Mouse (Mus musculus) kidney, postnatal 36 days (tissue): Measurements from ENCODE around the gene Hand2.
A peak's percentile ranks its signal among the peaks of the same experiment; 100 is the strongest.

ENCODE experiments used
- DNase-seq, 2 experiments: peaks; one replicate each; pipeline ENCODE4 v3.0.0; 2021 to 2022; ENCODE audit warnings: mixed read lengths in 2 of 2

The Hand2 gene

DNA sequence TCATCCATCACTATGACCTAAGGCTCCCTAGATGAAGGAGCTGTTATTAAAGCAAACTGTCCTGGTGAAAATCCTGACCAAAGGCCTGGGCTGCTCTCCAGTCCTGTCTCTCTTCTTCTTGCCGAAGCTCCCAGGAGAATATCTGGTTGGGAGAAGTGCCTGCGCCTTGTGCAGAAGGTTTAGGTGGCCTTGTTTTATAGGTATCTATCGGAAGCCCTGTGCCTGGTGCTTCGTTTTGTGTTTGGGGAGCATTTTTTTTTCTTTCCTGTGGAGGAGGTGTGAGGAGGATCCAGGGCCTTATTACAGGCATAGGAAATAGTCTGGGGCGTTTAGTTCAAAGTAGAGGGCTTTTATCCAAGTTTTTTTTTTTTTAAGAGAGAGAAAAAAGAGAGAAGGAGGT lies 3.9 kb downstream of the Hand2 start:
- no peak for DNase-seq

DNA sequence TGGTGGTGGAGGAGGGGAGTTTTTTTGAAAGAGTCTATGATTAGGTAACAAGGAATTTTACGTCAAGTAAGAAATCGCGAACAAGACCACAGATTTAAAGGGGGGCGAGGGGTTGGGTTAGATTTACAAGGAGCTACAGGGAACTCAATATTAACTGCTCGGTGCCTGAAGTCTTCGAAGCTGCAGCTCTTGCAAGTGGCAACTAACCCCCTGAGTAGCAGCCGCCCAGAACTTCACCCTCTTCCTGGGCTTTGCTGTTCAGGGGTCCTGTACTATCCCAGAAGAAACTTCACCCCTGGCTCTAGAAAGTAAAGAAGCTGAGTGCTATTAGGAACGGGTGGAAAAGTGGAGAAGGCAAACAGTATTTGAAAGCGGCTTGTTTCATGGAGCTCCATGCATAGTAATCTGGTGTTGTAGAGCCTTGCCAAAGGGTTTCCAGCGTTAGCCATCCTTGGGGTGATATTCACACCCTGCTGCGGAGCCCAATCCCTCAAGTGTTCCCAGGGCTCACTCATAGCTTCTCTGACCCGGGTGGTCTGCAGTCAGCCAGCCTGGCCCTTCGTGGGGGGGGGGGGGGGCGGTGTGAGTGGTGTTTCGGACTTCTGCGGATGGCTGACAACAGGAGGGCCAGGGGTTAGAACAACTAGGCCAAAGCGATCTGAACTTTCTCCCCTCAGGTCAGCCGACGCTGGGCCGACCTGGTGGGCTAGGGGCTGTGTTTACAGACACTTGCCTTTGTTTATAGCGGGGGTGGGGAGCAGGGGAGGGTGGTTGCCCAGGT lies 4.5 kb downstream of the Hand2 start:
- DNase-seq: no peak

DNA sequence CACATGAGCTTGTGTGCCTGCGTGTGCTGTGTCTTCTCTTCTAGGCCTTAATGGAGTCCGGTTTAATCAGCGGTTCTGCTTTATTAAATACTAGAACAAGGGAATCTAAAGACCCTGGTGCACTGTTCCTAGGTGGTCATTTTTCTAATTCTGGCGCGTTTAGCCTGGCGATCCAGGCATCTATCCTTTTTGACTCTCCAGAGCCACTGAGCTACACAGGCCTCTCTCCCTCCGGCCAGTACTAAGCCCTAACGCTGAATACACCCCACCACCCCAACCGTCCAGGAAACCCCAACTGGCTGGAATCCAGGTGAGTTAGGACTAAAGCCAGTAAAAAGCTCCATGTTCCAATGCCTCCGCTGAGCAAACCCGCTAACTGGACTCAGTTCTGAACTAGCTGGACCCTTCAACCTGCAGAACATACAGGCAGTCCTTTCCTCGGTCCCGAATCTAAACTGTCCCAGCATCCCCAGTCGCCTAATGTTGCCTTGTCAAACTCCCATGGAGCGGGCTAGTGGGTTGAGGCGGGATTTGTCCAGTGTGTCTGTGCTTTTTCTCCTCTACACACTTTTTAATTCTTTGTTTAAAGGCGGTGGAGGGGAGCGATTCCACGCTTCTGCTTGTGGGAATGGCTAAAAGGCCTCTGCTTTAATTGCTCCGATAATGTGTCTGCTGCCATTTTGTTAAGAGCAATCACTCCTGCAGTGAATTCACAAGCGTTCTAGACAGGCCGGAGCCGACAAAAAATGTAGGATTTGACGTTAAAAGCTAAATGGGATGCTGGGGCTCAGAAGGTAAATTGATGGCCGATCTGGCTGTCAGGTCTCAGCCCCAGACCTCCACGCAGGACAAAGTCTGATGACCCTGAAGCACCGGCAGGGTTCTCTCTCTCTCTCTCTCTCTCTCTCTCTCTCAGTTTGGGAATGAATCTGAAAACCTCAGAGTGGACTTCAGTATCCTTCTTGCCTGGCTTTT lies 5.6 kb downstream of the Hand2 start:
- no peak for DNase-seq

DNA sequence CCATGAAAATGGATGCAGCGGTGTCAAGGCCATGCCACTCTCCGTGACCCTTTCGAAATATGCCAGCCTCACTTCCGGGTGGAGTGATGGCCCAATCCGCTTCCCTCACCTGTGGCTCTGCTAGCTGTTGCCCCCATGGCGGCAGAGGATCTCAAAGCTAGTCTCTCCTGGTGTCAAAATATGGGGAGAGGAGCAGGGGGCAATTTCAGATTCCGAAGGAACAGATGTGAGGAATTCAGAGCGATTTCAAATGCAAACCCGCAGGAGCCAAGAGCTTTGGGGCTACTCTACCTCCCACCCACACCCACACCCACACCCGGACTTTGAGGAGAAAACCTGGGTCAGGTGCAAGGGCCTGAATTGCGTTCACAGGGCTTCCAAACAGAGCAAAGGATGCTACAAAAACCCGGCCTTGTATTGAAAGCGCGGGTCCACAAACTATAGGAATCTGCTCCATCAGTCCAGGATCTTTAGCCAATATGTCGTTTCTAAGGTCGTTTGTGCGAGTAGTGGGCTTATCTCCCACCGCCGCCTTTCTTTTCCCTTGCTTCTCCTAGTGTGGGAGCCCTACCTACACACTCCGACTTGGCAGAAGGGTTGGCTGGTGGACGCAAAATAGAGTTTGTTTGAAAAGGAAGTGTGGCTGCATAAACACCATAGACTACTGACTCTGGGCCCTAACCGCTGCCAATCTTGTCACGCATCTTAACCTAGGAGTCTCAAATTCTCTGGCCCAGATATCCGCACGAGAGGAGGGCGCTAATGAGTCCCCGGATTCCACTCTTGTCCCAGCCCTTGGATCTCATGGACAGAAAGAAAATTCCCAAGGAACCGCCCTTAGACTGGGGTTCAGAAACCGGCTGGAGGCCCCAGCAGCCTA lies 6.7 kb downstream of the Hand2 start:
- no peak for DNase-seq

DNA sequence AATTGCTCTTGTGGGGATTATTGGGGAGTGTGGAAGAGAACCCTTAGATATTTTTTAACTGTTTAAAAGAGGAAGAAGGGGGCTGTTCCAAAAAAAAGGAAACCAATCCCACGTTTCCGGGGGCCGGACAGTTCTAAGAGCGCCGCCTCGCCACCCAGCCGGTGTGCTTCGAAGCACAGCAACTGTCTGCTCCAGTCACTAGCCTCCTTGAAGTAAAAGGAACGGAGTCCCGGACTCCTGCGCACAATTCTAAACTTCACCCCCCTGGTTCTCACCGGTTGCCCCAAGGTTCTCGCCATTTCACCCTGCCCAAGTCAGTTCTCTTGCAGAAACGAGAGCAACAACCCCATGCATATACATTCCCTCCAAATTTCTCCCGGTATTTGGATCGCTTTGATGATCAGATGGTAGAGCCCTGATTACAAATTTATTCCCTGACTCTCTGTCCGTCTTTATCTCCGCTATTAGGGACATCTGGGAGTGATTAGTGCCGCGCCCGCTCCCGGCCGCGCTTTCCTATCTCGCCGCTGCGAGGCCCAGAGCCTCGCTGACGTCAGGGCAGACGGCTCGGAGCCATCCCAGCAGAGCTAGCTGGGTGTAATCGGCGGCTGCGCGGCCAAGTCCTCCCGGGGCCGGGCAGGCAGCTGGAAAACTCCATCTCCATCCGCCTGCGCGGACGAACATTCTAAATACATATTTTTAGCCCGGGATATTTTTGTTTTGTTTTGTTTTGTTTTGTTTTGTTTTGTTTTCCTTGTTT lies 7.6 kb downstream of the Hand2 start:
- DNase-seq: peak in 1 of 2 experiments; percentile 43

DNA sequence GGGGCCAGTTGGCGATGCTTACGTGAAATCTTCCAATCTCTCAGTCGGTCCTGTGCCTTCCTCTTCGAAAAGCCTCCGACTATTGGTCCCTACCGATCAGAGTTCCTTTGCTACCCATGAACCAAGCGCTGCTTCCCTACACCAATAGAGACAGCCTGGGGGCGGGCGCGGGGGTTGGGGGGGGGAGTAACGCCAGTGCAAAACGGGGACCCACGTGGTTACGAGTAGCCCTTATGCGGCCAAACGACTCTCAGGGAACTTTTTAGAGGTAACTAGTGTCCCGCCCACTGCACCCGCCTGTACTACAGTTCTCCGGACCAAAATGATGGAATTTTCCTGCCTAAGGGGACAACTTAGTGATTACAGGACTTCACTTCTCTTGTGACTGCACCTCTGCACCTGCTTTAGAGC lies 8.2 kb downstream of the Hand2 start:
- DNase-seq: no peak

DNA sequence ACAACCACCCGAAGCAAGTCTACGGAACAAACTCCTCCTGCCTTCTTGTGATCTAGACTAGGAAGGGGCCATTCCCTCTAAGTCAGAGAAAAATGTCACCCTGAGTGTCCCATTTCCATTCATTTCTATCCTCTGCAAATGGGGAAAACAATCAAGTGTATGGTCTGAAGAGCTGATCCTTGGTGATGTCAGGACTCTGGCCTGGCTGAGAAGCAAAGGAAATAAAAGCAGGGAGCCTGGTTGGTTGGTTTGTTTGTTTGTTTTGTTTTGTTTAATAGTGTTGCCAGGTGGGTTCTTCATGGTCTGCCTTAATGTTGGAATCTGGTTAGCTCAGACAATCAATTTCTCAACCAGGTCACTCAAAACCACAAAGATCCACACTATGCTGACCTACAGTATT lies 9.3 kb downstream of the Hand2 start:
- DNase-seq: no peak

DNA sequence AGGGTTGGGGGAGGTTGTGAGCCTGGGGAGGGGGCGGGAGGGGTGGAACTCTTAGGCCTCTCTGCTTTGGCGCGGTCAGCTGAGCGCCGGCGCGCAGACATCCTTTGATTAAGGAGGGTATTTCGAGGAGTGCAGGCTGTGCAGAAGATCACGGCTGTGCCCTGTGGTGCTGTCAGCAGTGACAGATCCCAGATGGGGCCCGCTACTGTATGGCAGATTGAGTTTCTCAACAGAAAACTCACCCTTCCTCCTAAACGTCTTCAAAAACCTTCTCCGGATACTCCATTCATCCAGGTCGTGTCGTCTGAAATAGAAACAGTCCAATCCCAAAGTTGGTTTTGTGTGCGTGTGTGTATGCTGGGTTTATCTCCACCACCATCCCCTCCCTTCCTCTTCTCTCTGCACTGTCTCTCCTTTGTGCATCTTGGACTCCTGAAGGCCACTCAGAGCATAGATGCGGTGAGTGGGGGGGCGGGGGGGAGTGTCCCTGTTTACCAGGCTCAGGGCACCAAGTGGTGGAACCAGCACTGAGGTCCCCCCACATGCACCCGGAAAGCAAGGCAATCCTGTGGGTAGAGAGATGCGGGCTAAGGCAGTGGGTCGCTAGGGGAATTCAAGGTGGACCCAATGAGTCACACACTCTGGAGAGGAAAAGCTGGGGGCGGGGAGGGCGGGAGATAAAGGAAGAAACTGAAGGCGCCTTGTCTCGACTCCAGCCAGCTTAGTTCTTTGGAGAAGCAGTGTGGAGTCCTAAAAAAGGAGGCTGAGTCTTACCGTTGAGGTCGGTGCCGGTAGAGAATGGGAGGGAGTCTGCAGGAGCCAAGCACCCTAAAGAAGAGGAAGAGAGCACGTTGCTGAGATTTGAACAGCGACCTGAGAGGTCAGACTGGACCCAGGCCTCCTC lies 11.2 kb downstream of the Hand2 start:
- DNase-seq: no peak

DNA sequence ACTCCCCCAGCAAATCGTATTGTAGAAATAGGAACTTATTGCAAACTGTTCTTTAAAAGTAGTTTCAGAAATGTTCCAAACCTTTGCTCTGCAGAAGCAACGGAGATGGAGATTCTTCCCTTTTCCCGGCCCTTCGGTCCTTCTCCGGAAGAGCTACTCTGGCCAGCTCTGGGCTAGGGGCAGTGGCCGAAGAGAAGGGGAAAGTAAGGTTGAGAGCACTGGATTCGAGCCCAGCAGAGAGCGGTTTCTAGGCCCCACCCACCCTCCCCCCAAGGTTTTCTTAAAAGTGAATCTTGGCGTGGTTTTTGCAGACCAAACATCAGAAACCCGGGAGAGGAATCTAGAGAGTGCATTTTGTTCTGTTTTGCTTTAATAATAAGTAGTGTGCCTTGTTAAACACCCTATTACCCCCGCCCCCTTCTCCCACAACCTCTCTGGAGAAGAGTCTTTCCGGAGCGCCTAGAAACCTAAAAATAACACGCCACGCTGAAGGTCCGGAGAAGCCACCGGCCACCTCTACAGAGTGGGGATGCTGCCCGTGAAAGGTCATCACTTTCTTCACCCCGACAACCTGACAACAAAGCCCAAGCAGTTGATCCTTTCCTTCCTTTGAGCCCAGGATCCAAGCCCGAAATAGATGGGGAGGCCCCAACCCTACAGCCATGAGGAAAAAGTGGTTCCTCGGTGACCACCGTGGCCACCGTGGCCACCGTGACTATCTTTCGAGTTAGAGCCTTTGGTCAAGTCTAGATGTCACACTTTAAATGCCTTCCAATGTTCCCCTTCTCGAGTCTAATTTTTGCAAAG lies 12.1 kb downstream of the Hand2 start:
- no peak for DNase-seq

DNA sequence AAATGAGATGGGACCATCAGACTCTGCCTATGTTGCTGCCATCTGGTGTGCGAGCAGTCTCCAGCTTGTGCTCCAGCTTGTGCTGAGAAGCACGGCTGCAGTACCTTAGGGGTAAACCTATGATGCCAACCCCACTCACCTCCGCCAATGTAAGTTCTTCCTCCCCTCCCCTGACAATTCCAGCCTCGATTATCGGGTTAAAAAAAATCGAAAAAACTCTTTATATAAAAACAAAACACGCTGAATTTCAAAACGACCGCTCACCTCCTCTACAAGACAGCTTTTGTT lies 12.6 kb downstream of the Hand2 start:
- DNase-seq: no peak

DNA sequence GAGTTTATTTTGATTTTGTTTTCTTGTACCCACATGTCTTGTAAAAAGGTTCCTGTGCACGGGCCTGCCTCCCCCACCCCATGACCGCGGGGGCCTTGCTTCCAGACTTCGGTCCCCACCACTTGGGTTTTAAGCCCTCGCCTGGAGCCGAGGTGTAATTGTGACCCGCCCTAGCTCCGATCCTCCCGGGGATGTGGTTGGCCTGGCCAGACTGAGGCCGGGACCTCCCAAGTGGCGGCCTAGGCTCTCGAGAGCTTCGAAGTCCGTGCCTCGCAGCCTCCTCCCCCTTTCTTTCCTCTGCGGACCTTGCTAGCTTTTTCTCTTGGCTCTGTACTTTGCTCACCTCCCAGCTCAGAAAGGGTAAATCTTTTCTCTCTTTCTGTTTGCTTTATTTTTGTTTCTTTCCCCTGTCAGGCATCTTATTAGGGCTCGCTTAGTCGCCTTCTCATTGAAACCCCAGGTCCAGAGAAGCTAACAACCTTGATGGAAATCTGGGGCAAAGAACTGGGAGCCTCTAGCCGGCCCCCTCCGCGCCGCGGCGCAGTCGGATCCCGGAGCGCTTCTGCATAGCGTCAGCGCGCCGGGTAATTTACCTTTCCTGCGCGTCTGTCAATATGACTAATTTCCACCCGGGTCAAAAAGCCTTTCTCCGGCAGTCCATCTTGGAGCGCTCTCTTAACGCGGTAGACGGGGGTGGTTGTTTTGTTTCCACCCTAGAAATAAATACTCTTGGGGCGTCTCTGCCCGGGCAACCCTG lies 13.2 kb downstream of the Hand2 start:
- DNase-seq: no peak

DNA sequence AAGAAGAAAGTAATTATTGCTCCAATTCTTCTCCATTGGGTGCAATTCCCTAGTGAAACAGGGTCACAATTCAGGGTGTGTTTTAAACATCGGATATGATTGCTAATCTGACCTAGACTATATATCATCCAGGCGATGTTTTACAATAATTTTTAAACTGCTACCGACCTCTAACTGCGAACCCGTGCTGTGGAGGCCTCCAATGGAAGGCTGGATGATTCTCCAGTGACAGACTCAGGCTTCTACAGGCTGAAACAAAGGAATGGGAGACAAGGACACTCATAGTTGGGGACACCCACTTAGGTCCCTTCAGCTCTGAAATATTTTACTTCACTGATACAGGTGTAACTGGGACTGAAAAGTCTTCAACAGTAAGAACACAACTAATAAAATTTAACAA lies 13.9 kb downstream of the Hand2 start:
- no peak for DNase-seq

DNA sequence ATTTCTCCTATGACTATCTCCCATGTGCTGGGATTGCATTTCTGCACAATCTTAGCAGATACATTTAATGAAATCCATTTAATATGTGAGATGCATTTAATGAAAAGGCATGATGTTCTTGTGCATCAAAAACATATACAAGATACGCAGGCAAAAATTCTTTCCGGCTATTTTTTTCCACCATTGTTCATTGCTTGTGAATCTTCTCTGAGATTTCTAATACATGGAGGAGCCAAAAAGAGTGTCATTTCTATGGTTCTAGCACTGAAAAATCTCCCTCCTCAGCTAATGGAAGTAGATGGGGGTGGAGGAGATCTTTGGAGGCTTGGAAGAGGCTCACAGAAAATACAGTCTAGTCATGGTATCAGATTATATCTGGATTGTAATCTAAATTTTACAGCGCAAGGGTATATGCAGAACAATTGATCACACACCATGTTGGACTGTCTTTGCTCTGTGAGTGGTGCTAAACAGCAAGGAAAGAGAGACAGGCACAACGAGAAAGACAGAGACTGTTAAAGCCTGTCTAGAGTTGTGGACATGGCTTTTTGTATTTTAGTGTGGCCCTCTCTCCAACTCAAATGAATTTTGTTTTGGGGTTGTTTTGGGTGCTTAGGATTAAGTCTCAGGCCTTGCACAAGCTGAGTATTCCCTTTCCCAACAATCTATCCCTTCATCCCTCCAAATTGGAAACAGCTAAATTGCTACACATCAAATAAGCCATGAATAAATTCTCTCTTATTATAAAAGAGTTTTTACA lies 16.7 kb downstream of the Hand2 start:
- no peak for DNase-seq

DNA sequence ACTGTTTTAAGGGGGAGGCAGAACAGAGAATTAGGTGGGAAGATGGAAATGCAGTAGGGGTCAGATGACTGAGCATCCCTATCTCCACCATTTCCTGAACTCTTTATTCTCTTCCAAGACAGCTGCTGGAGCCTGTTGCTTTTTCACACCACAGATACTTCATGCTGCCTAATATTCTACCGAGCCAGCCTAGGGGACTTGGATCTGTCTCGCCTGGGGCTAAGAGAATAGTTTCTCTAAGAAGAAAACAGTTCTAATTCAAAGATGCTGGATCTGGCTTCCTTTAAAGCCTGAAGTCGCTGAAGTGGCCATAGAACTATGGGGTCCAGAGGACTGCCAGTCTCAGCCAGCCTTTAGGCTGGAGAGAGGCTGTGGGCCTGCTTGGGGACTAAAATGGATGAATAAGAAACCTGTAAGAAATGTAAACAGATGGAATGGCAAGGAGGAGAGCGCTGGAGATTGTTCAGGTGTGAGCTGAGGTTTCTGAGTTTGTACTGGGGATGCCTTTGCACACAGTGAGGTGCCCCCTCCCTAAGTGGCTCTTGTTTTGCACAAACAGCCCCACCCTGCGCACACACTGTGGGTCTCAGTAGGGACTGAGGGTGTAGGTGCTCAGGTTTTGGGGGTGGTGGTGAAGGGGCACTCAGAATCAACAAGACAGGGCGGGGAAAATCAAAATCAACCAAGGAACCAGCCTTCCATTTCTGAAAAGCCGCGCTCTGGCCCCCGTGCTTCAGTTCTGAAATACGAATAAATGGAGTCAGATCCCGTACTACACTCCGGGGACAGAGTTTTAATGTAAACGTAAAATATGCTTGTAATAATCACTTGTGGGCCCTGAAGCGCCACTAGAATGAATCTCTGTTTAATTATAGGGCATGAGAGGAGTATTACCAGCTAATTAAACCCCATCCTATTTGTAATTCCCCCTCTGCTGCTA lies 19.2 kb downstream of the Hand2 start:
- no peak for DNase-seq

DNA sequence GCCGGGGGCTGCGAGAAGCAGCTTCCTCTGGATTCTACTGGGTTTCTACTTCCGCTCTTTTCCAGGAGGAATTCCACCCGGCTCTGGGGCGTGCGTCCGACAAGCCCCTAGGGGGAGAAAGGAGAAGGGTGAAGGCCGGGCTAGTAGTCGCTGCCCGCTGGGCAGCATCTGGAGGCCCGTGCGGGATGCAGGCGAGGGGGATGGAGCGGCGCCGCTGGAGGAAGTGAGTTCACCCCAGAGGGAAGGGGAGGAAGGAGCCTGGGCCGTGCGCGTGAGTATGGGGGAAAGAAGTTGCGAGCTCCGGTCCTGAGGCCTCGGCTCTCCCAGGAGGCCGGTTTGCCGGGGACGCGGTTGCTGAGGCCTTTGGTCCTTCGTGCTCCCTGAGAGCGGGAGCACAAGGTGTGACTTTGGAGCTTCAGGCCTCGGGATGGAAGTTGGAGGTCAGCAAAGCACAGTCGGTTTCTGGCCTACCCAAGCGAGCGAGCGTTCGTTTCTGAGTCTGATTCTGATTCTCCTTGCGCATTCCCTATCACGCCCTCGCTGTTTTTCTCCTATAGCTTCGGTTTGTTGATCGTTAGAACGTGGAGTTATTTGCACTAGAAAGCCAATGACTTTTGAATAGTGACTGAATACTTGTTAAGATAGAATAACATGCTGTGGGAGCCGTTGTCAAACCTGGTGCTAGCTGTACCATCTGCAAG lies 20.2 kb downstream of the Hand2 start:
- DNase-seq: no peak

DNA sequence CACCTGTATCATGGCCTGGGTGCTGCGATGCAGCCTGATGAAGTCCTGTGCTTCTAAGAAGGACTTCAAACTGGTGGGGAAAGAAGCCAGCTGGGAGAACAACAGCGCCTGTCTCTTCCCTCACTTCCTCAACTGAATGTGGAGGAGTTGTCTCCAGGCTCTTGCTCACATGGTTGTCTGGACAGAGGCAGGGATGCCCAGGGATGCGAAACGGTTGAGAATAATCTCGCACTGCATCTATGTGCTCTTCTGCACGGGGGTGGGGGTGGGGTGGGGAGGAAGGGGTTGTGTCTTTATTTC lies 20.7 kb downstream of the Hand2 start:
- DNase-seq: no peak

DNA sequence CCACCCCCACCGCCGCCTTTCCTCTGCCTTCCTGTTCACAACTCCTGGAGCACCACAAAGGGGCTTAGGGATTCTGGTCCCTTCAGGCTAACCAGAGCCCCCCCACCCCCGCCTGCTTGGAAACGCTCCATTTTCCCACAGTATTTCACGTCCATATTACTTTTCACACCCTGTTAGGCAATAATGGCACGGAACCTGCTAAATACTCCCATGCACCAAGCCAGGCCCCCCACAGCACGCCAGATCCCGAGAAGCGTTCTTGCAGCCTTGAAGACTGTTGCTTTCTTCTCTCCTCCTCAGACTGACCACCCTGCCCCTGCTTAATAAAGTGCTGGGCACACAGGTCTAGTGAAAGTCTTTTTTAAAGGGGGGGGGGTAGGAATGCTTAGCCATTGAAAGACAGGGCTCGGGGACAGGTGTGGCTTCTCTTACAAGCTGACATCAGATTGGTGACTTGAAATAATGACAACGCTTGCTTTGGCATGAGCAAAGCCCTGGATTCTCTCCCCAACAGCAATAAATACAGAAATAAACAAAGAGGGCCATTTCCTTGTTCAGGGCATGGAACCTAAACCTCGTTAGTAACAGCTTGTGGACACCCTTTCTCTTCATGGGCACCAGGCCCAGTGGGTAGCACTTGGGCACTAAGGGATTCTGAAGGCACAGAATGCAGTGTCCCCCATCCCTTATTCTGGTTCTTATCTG lies 21.8 kb downstream of the Hand2 start:
- no peak for DNase-seq
